Mouse (Mus musculus): Measurements from ENCODE around the gene E2f3. TPM values are rescaled to one million over a fixed set of nuclear protein-coding genes. Genes with fewer than 3 reads are reported as not detected.

E2f3 gene
- total and polyA plus RNA-seq, 2 experiments from 2014 or later = 3.8 to 6.8 TPM

DNA sequence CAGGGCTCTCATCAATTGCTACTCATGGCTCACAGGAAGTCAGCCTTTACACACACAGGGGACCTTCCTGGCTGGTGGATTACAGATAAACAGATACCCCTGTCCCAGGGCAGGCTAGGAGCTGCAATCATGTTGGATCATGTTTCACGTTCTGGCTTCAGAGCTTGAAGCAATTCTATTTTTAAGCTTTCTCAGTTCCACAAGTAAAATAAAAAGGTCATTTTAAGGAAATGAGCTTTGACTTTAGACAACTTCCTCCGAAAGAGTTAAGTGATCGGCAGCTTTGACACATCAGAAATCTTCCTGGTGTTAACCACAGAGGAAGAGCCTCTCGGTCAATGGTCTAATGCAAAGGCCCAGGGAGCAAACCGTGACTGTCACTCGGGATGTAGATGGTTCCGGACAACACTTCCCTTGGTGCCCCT, 6.7 kb downstream of the E2f3 start:
- WGBS = 50% methylated on average over 7 of the region's 7 CpGs
- H3K36me3 ChIP-seq (replicated peaks; ENCODE audit: control insufficient read depth, insufficient read depth, low read length) = no peaks in the 10 kb centered on the region
- no peaks in the 10 kb centered on the region for H3K27me3 ChIP-seq (ENCODE audit: control insufficient read depth, insufficient read depth, low read length)
- H3K4me3 ChIP-seq (ENCODE audit: low read depth, low read length) = no peak overlapping the region
- no peaks in the 10 kb centered on the region for H3K9me3 ChIP-seq (replicated peaks; ENCODE audit: control insufficient read depth, low read length)
- TF ChIP-seq CTCF (IDR thresholded peaks at IDR 0.05; ENCODE audit: low read depth) (no peak), EP300 (IDR thresholded peaks at IDR 0.05; ENCODE audit: low read depth) (no peak)
- H3K4me1 ChIP-seq (ENCODE audit: control insufficient read depth, insufficient read depth) = peaks cover 20% of the 10 kb centered on the region
- no peak overlapping the region for H3K4me2 ChIP-seq (ENCODE audit: low read depth, low read length)
- ATAC-seq (ENCODE audit: insufficient read depth, low read depth) (no peak), DNase-seq (ENCODE audit: low spot score) (no peak)
- H3K9ac ChIP-seq (replicated peaks; ENCODE audit: low read depth, low read length) = no peak overlapping the region
- H3K27ac ChIP-seq (ENCODE audit: low read depth) = no peak overlapping the region

DNA sequence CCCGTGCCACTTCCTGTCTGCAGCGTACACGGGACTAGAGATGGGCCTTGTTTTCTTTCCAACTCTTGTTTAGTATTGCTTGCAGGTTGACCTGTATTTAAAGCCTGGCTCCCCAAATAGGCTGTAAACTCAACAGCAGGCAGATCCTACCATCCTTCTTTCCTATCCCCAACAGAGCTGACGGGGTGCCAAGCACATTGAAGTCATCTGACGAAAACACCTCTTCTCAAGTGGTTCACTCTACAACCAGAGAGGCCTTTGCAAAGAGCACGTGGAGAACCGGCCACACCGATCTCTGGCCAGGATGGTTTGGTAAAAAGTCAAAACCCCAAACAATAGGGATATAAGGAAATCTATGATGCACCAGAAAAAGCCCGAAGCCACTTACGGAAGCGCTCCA, 8.5 kb downstream of the E2f3 start:
- Histone ChIP-seq H3K27ac (ENCODE audit: low read depth) (no peak overlapping the region), H3K4me2 (ENCODE audit: low read depth, low read length) (no peak overlapping the region), H3K4me1 (ENCODE audit: control insufficient read depth, insufficient read depth) (peaks cover 22% of the 10 kb centered on the region), H3K36me3 (replicated peaks; ENCODE audit: control insufficient read depth, insufficient read depth, low read length) (no peaks in the 10 kb centered on the region), H3K9me3 (replicated peaks; ENCODE audit: control insufficient read depth, low read length) (no peaks in the 10 kb centered on the region), H3K9ac (replicated peaks; ENCODE audit: low read depth, low read length) (no peak overlapping the region), H3K4me3 (ENCODE audit: low read depth, low read length) (no peak overlapping the region), H3K27me3 (ENCODE audit: control insufficient read depth, insufficient read depth, low read length) (no peaks in the 10 kb centered on the region)
- ATAC-seq (ENCODE audit: insufficient read depth, low read depth) (peak; percentile 37; the same call in 1 of the 2 replicates), DNase-seq (ENCODE audit: low spot score) (peak; percentile 39)
- WGBS = 67% methylated on average over 11 of the region's 11 CpGs
- TF ChIP-seq CTCF (IDR thresholded peaks at IDR 0.05; ENCODE audit: low read depth) = no peak
- no peak for TF ChIP-seq EP300 (IDR thresholded peaks at IDR 0.05; ENCODE audit: low read depth)

DNA sequence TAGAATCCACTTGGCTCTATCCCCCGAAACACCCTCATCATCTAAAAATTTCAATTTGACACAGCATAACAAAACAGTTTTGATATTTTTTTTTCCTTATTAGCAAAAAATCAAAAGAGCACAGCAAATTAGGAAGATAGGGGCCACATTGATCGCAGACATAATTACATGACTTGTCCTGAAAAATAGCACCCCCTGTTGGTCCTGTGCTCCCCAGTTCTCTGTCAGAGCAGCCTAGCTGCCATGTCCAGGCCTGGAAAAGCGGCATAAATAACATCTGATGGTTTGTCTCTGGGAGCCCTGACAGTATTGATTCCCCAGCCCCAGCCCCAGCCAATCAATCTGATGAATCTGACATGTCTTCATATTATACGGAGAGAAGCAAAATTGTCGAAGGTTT, 11.8 kb downstream of the E2f3 start:
- Histone ChIP-seq H3K4me2 (ENCODE audit: low read depth, low read length) (no peak overlapping the region), H3K27me3 (ENCODE audit: control insufficient read depth, insufficient read depth, low read length) (no peaks in the 10 kb centered on the region), H3K27ac (ENCODE audit: low read depth) (no peak overlapping the region), H3K9ac (replicated peaks; ENCODE audit: low read depth, low read length) (no peak overlapping the region), H3K4me3 (ENCODE audit: low read depth, low read length) (no peak overlapping the region), H3K36me3 (replicated peaks; ENCODE audit: control insufficient read depth, insufficient read depth, low read length) (no peaks in the 10 kb centered on the region), H3K9me3 (replicated peaks; ENCODE audit: control insufficient read depth, low read length) (no peaks in the 10 kb centered on the region), H3K4me1 (ENCODE audit: control insufficient read depth, insufficient read depth) (peaks cover 15% of the 10 kb centered on the region)
- DNase-seq (ENCODE audit: low spot score) (no peak), ATAC-seq (ENCODE audit: insufficient read depth, low read depth) (no peak)
- WGBS = 88% methylated on average over 5 of the region's 5 CpGs
- no peak for TF ChIP-seq EP300 (IDR thresholded peaks at IDR 0.05; ENCODE audit: low read depth)
- TF ChIP-seq CTCF (IDR thresholded peaks at IDR 0.05; ENCODE audit: low read depth) = peak; percentile 11; the same call in 1 of the 2 replicates

DNA sequence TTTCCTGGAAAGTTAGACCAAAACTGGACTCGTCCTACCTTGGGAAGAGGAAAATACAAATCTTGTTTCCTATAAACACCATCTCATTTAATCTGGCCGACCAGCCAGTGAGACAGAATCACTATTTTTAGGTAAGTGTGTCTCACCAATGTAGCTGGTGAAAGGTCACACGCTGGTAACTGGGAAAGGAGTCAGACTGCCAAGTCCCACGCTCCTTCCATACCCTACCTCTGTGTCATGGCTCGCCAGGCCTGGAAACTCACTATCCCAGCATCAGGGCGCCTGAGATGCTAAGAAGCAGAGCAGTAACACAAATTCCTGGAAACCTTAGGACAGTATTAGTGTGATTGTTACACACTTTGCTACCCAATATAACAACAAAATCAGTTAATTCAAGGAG, 12.3 kb downstream of the E2f3 start:
- DNase-seq (ENCODE audit: low spot score) (peak; percentile 55), ATAC-seq (ENCODE audit: insufficient read depth, low read depth) (peak; percentile 65; the same call in 1 of the 2 replicates)
- WGBS = 44% methylated on average over 6 of the region's 6 CpGs
- H3K9me3 ChIP-seq (replicated peaks; ENCODE audit: control insufficient read depth, low read length) = no peaks in the 10 kb centered on the region
- H3K27ac ChIP-seq (ENCODE audit: low read depth) = no peak overlapping the region
- no peaks in the 10 kb centered on the region for H3K36me3 ChIP-seq (replicated peaks; ENCODE audit: control insufficient read depth, insufficient read depth, low read length)
- H3K4me1 ChIP-seq (ENCODE audit: control insufficient read depth, insufficient read depth) = peaks cover 15% of the 10 kb centered on the region
- no peak overlapping the region for H3K9ac ChIP-seq (replicated peaks; ENCODE audit: low read depth, low read length)
- no peak overlapping the region for H3K4me3 ChIP-seq (ENCODE audit: low read depth, low read length)
- H3K4me2 ChIP-seq (ENCODE audit: low read depth, low read length) = no peak overlapping the region
- TF ChIP-seq CTCF (IDR thresholded peaks at IDR 0.05; ENCODE audit: low read depth) = no peak
- TF ChIP-seq EP300 (IDR thresholded peaks at IDR 0.05; ENCODE audit: low read depth) = no peak
- no peaks in the 10 kb centered on the region for H3K27me3 ChIP-seq (ENCODE audit: control insufficient read depth, insufficient read depth, low read length)

DNA sequence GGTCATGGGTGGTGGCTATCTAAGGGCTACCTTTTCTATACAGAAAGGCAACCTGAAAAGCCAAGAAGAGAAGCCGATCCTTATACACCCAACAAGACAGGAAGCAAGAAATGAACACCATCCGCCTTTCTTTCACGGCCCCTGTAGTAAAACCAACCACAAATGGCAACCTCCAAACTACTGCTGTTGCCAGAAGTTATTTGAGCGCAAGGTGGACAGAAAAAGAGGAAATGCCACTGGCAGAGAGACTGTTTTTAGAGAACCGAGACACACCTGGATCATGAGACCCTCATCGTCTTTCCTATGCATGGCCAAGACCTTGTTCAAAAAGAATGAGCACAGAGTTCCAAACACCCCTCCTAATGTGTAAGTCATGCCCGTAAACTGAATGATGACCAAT, 15.5 kb downstream of the E2f3 start:
- DNase-seq (ENCODE audit: low spot score) (no peak), ATAC-seq (ENCODE audit: insufficient read depth, low read depth) (no peak)
- TF ChIP-seq EP300 (IDR thresholded peaks at IDR 0.05; ENCODE audit: low read depth) (no peak), CTCF (IDR thresholded peaks at IDR 0.05; ENCODE audit: low read depth) (no peak)
- Histone ChIP-seq H3K27me3 (ENCODE audit: control insufficient read depth, insufficient read depth, low read length) (no peaks in the 10 kb centered on the region), H3K9me3 (replicated peaks; ENCODE audit: control insufficient read depth, low read length) (no peaks in the 10 kb centered on the region), H3K9ac (replicated peaks; ENCODE audit: low read depth, low read length) (no peak overlapping the region), H3K27ac (ENCODE audit: low read depth) (no peak overlapping the region), H3K36me3 (replicated peaks; ENCODE audit: control insufficient read depth, insufficient read depth, low read length) (no peaks in the 10 kb centered on the region), H3K4me2 (ENCODE audit: low read depth, low read length) (no peak overlapping the region), H3K4me3 (ENCODE audit: low read depth, low read length) (no peak overlapping the region), H3K4me1 (ENCODE audit: control insufficient read depth, insufficient read depth) (peaks cover 13% of the 10 kb centered on the region; the same call in 1 of the 2 replicates)
- WGBS = 91% methylated on average over 7 of the region's 7 CpGs

DNA sequence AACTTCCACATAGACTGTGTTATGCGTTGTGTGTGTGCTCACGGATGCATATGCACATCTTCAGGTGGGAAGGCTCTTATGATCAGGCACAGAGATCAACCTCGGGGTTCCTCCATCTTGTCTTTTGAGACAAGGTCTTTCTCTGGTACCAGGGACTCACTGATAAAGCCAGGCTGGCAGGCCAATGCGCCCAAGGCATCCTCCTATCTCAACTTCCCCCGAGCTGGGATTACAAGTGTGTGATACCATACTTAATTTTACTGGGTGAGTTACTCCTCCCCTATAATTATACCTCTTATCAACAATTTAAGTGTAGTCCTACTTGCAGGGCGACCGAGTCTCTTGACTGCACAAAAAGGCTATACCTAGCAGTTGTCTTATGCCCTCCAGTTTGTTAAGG, 17.2 kb downstream of the E2f3 start:
- no peak for ATAC-seq (ENCODE audit: insufficient read depth, low read depth)
- H3K27me3 ChIP-seq (ENCODE audit: control insufficient read depth, insufficient read depth, low read length) = no peaks in the 10 kb centered on the region
- no peak for DNase-seq (ENCODE audit: low spot score)
- TF ChIP-seq EP300 (IDR thresholded peaks at IDR 0.05; ENCODE audit: low read depth) (no peak), CTCF (IDR thresholded peaks at IDR 0.05; ENCODE audit: low read depth) (no peak)
- H3K27ac ChIP-seq (ENCODE audit: low read depth) = no peak overlapping the region
- peaks cover 8% of the 10 kb centered on the region; the same call in 1 of the 2 replicates for H3K4me1 ChIP-seq (ENCODE audit: control insufficient read depth, insufficient read depth)
- 0 out of 2 replicates have a peak, but pooled peaks cover 5% of the 10 kb centered on the region for H3K36me3 ChIP-seq (replicated peaks; ENCODE audit: control insufficient read depth, insufficient read depth, low read length)
- WGBS = 53% methylated on average over 7 of the region's 7 CpGs
- H3K4me2 ChIP-seq (ENCODE audit: low read depth, low read length) = no peak overlapping the region
- no peaks in the 10 kb centered on the region for H3K9me3 ChIP-seq (replicated peaks; ENCODE audit: control insufficient read depth, low read length)
- H3K9ac ChIP-seq (replicated peaks; ENCODE audit: low read depth, low read length) = no peak overlapping the region
- no peak overlapping the region for H3K4me3 ChIP-seq (ENCODE audit: low read depth, low read length)
